Mouse (Mus musculus) lung, postnatal 0 days (tissue): ENCODE results near the gene Smap2.

ENCODE experiments used
- CTCF ChIP-seq: IDR thresholded peaks from 2 replicates; pipeline ENCODE4 v1.5.1; 2016; ENCODE audit warnings: antibody characterized with exemption, mild to moderate bottlenecking
- EP300 ChIP-seq: IDR thresholded peaks from 2 replicates; pipeline ENCODE4 v1.6.1; 2016; ENCODE audit warnings: antibody characterized with exemption, mild to moderate bottlenecking, control low read depth

DNA sequence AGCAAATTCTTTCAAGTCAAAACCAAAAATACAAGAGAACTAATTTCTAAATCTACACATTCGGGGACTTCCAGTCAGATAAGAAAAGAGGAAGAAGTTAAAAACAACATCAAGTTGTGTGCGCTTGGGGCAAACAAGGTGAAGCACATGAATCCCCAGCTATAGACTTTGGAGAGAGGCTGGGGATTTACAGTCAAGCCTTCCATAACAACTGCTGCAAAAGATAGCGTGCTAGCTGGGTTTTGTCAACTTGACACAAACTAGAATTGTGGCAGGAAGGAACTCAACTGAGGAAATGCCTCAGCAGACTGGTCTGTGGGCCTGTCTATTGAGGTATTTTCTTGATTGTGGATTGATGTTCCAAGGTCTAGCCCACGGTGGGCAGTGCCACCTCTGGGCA lies 12.4 kb downstream of the Smap2 start:
- TF ChIP-seq CTCF (no peak), EP300 (no peak)
